Mouse (Mus musculus): ENCODE results near the gene Pfkm.

Gene Pfkm

DNA sequence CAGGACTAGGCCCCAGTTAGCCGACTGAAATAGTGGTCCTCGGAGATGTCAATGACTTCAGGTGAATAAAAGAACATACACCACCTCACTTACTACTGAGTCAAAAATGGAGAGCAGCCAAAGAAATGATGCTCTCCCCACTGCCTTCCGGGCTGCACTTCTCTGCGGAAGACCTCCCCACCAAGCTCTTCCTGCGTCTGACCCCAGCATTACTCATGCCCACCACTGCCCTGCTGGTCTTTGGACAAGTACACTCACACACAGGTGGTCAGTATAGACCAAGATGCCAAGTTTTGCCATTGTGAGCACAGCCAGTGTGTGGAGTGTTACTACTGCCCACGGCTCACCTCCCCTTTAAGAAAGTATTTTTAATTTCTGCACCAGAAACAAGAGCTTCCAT, 10.0 kb downstream of the Pfkm start:
- DNase-seq = no peak

- DNase-seq = no peak
Measured at GRCm38 (mm10) chr15:98106506-98106905, 14.1 kb downstream of the Pfkm start.

DNA sequence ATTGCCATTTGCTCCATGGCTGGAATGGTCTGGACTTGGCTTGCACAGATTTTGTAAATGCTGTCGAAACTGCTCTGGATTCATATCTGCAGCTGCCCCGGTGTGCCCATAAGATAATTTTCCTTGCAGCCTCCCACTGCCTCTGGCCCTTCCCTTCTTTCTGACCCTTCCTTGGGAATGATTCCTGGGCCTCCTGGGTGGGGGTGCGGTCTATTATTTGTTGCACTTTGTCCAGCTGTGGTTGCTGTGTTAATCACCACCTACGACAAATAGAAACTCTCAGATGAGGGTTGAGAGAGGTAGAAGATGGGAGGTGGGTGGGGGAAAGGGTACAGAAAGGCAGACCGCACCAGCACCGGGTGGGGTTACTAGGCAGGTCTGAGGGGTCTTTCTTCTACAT, 14.8 kb downstream of the Pfkm start:
- DNase-seq = no peak

DNA sequence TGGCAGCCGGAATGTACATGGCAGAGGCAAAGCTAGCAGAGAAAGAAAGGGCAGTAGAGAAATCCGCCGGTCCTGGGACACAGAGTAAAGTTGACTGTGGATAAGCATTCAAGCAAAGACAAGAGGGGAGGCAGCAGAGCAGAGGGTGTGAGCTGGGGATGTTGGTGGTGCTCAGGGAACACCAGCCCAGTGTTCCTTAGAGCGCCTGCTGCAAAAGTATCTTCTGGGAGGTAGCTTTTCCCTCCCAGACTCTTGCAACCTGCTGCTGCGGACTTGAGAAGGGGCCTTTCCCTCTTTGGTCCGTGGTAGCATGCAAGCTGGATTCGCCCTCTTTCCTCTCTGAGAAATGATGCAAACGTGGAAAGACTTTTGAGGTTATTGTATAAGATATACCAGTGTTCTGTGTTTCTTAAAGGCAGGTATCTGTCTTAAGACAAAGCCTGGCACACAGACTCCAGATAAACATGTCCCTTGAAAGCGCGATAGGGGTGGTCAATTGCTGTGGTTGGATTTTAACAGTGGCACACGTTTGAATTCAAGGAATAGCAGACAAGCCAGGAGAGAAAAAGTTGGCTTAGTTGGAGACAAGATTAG, 15.4 kb downstream of the Pfkm start:
- no peak for DNase-seq

- peak; percentile 89 for DNase-seq
Measured at GRCm38 (mm10) chr15:98108297-98109152, 16.1 kb downstream of the Pfkm start.

DNA sequence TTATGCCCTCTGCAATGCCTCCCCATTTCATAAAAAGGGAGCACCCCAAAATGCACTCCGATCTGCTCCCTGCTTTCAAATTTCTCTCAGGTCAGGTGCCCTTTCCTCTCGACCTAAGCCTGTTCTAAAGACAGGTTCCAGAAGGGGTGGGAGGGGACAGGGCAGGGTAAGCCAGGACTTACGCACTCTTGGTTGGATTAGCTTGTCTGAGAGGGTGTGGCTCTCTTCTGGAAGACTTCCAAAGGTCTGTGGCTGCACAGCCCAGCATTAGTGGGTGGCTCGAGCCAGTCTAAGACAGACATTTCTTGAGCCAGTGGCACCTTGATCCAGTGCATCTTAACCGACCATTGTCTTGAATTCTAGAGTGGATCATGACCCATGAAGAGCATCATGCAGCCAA, 19.4 kb downstream of the Pfkm start:
- DNase-seq = no peak

DNA sequence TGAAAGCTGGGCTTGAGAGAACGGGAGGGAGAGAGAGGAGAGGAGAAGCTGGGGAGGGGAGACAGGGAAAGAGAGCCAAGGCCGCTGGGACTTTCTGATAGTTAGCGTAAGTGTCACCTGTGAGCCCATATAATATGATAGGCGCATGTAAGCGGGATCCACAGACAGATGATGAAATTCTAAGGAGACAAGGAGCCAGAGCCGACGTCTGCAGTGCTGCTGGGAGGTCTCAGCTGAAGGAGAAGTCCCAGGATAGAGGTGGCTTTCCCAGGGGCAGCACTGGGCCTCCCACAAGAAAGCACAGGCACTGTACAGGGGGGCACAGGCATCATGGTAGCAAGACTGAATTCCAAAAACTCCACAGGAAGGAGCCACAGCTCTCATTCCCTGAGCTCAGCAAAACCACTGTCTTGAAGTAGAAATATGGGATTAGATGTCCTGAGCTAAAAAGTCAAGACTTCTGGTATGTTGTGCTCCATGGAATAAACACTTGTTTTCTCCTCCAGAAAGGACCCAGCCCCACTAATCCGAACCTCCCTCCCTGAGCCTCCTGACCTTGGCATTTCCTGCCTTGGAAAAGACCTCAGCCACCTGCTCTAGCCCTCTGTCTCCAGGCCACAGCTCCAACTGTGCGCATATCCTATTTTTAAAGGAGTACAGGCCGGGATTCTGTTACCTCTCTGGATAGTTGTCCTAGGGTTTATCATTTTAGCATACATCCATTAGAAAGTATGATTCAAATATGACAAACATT, 21.9 kb downstream of the Pfkm start:
- DNase-seq = no peak

DNA sequence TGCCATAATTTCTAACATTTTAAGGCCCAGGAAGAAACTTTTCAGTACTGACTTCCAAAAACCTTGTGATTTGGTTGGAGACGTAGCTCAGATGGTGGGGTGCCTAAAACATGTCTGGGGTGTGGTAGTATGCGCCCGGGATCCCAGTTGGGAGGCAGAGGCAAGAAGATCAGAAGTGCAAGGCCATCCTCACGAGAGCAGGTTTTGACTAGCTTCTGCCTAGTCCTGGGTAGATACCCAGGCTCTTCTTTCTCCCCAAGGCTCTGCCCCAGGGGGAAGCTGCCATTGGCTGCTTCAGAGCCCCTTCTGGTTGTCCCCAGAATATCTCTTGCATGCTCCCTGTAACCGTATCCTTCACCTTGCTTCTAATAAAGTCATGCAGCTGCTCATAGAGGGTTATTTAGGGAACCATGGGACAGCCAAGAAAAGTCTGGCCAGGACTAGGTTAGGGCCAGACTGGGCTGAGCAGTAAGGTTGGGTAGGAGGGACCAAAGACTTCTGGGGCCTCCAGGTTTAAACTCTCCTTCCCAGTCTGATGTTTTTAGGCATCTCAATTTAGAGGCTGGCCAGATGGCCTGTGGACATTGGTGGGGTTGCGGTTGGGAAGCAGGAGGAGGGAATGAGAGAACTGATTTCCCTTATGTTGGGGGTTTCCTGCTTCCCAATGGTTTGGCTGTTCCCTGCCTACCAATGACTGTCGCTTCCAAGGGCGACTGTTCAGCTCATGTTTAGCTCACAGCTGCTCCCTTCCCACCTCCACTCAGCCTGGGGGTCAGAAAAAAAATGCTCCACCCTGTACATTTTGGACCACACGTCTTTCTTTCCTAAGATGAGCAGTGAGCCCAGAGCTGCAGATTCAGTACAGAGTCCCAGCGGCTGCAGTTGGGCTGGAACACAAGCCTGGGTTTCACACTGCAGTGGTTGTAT, 22.7 kb downstream of the Pfkm start:
- DNase-seq = no peak

DNA sequence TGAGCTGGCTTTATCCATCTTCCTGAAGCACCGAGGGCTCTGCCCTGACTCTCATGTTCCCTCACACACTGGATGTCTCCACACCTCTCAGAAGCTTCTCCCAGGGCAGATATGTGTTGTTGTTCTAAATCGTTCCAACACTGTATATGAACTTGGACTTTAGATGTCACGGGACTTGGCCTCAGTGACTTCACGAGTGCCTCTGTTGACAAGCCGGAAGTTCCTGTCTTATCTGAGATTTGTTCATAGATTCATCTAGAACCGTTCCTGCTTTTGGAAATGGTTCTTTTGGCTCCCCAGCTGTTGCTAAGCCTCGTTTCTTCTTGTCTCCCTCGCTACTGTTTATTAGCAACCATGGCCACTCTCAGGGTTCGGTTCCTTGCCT, 23.4 kb downstream of the Pfkm start:
- DNase-seq = no peak

GRCm38 (mm10) chr15:98116287-98116686, 23.9 kb downstream of the Pfkm start:
- no peak for DNase-seq

DNA sequence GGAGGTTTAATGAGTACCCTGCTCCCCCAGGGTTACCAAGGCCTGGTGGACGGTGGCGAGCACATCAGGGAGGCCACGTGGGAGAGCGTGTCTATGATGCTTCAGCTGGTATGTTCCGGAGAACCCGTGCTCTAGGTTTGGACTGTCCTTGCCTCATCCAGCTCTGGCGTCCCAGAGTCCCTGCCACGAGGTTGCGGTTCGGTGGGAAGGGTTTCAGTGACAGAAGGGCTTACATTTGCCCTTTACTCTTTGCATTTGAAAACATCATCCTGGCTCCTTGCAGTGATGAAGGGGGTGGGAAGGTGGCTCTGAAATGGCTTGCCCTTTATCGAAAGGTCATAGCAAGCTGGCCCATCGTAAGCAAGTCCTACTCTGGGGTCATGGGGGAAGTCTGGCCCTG, 27.0 kb downstream of the Pfkm start:
- no peak for DNase-seq

DNA sequence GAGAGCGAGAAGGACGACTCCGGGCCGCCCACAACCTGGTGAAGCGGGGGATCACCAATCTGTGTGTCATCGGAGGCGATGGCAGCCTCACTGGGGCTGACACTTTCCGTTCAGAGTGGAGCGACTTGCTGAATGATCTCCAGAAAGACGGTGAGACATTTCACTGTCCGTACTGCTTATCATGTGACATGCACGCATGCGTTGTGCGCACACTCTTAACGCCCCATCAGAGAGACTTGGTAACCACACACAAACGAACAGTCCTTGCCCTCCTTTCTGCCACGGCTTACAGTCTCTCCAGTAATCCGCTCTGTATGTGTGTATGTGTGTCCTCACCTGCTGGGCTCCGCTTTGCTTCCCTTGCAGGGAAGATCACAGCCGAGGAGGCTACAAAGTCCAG, 28.4 kb downstream of the Pfkm start:
- DNase-seq = no peak

GRCm38 (mm10) chr15:98131001-98131400, 38.6 kb downstream of the Pfkm start:
- DNase-seq = no peak

DNA sequence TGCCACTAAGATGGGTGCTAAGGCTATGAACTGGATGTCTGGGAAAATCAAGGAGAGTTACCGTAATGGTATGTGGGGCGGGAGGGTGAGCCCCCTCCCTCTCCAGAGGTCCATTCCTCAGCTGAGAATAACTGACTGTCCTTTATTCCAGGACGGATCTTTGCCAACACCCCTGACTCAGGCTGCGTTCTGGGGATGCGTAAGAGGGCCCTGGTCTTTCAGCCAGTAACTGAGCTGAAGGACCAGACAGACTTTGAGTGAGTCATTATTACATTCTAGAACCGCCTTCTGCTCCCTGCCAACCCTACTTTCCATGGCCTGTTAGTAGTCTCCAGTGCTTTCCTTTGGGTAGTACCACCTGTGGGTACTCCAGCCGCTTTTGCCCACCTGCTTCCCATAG, 39.1 kb downstream of the Pfkm start:
- no peak for DNase-seq

DNA sequence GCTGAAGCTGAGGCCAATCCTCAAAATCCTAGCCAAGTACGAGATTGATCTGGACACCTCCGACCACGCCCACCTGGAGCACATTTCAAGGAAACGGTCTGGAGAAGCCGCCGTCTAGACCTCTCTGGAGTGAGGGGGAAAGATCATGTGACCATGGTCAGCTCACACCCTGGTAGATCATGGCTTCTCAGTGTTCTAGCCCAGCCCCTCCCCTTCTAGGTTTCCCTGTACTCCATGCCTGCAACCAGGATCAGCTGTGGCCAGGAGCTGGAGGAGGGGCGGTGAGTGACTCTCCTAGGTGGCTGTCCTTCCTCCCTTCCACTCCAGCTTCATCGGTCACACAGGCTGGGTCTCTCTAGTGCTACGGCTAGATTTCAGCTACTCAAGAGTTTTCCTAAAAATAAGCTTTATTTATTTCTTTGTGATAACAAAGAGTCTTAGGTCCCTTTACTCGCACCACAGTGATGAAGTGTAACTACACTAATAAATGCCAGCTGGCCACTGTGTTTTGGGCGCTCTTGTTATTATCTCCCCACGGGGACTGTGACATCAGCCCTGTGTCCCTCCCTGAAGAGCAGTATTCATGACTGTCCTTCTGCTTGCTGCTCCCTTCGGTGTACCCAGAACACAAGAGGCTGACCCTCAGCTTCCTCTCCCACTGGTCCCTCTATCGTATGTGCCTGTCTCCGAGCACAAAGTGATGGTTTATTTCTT, 39.7 kb downstream of the Pfkm start:
- DNase-seq = peak; percentile 69

GRCm38 (mm10) chr15:98133471-98133870, 41.1 kb downstream of the Pfkm start:
- DNase-seq = no peak

GRCm38 (mm10) chr15:98134034-98134433, 41.6 kb downstream of the Pfkm start:
- DNase-seq = no peak

DNA sequence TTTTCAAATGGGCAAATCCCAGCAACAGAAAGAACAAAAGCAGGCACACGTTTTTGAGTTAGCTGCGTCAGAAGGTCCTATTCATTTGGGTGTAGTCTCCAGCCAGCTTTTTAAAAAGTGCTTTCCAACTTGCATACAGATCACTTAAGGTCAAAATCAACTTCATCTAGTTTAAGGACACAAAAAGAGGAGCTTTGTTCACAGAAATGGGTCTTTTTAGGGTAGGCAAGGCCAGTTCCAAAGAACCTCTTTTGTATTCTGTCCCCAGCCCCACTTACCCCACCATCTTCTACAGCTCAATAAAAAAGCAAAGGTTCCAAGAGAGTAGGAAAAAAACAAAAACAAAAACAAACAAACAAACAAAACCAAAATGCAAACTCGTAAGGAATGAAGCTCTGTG, 42.3 kb downstream of the Pfkm start:
- DNase-seq = no peak

GRCm38 (mm10) chr15:98135671-98136070, 43.3 kb downstream of the Pfkm start:
- no peak for DNase-seq

- no peak for DNase-seq
Measured at GRCm38 (mm10) chr15:98136871-98137270, 44.5 kb downstream of the Pfkm start.

GRCm38 (mm10) chr15:98139763-98140162, 47.4 kb downstream of the Pfkm start:
- DNase-seq = no peak

DNA sequence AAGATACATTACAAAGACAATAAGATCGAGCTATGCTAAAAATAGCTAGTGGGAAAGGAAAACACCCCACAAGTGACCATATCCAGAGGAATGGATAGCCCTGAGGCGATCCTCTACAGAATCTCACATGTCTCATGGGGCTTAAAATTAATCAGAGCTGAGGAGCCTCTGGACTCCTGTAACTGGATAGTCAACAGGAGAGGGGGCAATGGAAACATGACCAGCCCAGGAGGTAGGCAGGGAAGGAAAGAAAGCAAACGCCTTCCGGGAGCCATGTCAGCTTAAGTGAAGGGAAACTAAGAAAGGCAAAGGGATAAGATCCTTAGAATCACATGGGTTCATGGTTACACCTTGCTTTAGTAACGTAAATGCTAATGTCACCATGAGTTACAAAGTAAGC, 48.4 kb downstream of the Pfkm start:
- no peak for DNase-seq

Measured in lung, postnatal 10 days (tissue).